Mouse (Mus musculus): ENCODE results near the gene Gys2. TPM values are rescaled to one million over a fixed set of nuclear protein-coding genes. Genes with fewer than 3 reads are reported as not detected.
A peak's percentile ranks its signal among the peaks of the same experiment; 100 is the strongest.
"Not testable (repeated sequence)": the region's sequence is repeated elsewhere in the genome, so short reads cannot be mapped to it uniquely, and the experiment has no call there.

The Gys2 gene
- 0.91 TPM in 1 of 2 replicates, not detected in the other for polyA plus RNA-seq (2015; fragmentation: Nextera tagmentation; extraction: Ambion mirVana)

DNA sequence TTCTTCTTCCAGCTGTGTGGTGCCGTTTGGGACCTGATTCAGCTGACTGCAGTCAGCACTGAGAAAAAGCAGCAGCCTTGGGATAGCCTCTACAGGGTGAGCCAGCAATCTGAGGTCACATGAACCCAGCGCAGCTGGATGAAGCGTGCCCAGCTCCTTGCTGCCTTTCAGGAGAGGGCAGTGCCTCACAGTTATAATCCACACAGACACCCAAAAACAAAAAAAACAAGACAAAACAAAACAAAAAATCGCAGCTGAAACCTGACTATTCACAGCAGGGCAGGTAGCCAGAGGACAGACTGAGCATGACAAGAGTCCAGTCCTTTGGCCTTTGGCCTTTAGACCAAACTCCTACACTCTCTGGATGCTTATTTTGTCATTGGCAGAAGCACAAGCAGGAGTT is at the start of gene Gys2:
TSS of gene Gys2 (minus strand) at position 309 of the 403 bp plus-strand sequence.
- Histone ChIP-seq H3K9ac (ENCODE audit: low read length) (no peak within 1 kb of the TSS), H3K27ac (ENCODE audit: low read length) (no peak within 1 kb of the TSS), H3K9me3 (ENCODE audit: control insufficient read depth, low read length) (no peaks in the 10 kb centered on the region), H3K4me1 (replicated peaks; ENCODE audit: control insufficient read depth, insufficient read depth, low read length) (no peaks in the 10 kb centered on the region), H3K27me3 (ENCODE audit: control insufficient read depth, insufficient read depth, low read depth, low read length) (no peaks in the 10 kb centered on the region), H3K4me3 (ENCODE audit: low read length) (no peak within 1 kb of the TSS), H3K4me2 (ENCODE audit: low read depth, low read length) (no peak within 1 kb of the TSS), H3K36me3 (ENCODE audit: control insufficient read depth, insufficient read depth, low read length) (no peaks in the 10 kb centered on the region)
- WGBS, result 57% methylated on average over 4 of the region's 4 CpGs
- no peak for ATAC-seq (ENCODE audit: low read depth)

DNA sequence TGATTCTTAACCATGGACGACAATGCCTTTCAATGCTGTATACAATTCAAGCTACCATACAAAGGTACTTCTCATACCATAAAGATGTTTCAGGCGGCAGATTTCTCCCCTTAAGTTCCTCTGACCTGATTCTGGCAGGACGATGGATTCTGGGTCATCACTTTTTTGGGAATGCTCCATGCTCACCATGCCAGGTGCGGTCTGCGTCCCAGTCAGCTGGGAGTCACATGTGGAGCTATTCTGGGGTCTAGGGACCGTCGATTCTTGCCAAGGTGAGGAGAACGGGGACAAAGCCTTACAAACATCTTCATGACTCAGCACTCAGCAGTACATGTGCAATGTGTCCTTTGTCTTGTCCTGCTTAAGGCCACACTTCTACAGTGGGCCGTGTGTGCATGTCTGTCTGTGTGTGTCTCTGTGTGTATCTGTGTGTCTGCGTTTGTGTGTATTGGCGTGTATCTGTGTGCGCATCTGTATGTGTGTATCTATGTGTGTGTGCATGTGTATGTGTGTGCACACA is 48.7 kb upstream of the Gys2 start:
- H3K27ac ChIP-seq (ENCODE audit: low read length), result no peak overlapping the region
- H3K36me3 ChIP-seq (ENCODE audit: control insufficient read depth, insufficient read depth, low read length), result no peaks in the 10 kb centered on the region
- H3K9me3 ChIP-seq (ENCODE audit: control insufficient read depth, low read length), result no peaks in the 10 kb centered on the region
- WGBS, result 76% methylated on average over 12 of the region's 12 CpGs
- H3K27me3 ChIP-seq (ENCODE audit: control insufficient read depth, insufficient read depth, low read depth, low read length), result no peaks in the 10 kb centered on the region
- H3K4me3 ChIP-seq (ENCODE audit: low read length), result no peak overlapping the region
- H3K4me1 ChIP-seq (replicated peaks; ENCODE audit: control insufficient read depth, insufficient read depth, low read length), result no peaks in the 10 kb centered on the region
- H3K4me2 ChIP-seq (ENCODE audit: low read depth, low read length), result no peak overlapping the region
- H3K9ac ChIP-seq (ENCODE audit: low read length), result no peak overlapping the region
- no peak for ATAC-seq (ENCODE audit: low read depth)

DNA sequence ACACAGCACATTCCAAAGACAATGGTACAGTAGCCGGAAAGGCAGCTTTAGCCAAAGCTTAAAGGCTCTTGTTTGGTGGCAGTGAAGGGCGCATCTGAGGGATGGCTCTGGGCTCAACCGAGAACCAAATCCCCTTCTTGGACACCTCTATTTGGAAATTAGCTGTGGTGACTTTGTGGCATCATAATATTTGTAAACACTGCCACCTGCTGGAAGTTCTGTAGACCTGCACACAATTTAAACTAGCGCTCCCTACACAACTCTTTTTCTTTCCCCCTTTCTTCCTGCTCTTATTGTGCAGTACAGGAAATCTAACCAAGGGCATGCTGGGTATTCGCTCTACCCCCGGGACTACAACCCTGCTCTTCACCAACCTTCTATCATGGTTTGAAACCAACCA is 46.2 kb upstream of the Gys2 start:
- Histone ChIP-seq H3K27me3 (ENCODE audit: control insufficient read depth, insufficient read depth, low read depth, low read length) (no peaks in the 10 kb centered on the region), H3K4me3 (ENCODE audit: low read length) (no peak overlapping the region), H3K4me2 (ENCODE audit: low read depth, low read length) (no peak overlapping the region), H3K4me1 (replicated peaks; ENCODE audit: control insufficient read depth, insufficient read depth, low read length) (no peaks in the 10 kb centered on the region), H3K9me3 (ENCODE audit: control insufficient read depth, low read length) (no peaks in the 10 kb centered on the region), H3K36me3 (ENCODE audit: control insufficient read depth, insufficient read depth, low read length) (no peaks in the 10 kb centered on the region), H3K9ac (ENCODE audit: low read length) (no peak overlapping the region), H3K27ac (ENCODE audit: low read length) (no peak overlapping the region)
- ATAC-seq (ENCODE audit: low read depth), result 0 out of 2 replicates have a peak, but pooled peaks have one; percentile 33
- 3% methylated on average over 6 of the region's 6 CpGs for WGBS

DNA sequence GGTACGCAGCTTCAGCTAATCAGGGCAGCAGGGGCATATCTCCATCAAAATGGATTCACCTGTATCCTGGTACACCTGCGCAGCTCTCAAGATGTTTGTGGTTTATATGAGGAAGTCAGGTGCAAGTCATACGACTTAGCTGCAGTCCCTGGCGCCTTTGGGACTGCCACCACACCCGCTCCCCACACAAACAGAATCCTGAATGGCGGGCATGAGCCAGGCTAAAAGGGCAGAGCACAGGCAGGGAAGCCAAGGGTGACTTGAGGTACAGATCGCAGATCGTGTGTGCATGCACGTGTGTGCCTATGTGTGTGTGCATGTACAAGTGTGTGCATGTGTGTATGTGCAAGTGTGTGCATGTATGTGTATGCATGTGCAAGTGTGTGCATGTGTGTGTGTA is 42.5 kb upstream of the Gys2 start:
- H3K27ac ChIP-seq (ENCODE audit: low read length); H3K36me3 ChIP-seq (ENCODE audit: control insufficient read depth, insufficient read depth, low read length); H3K9ac ChIP-seq (ENCODE audit: low read length); H3K4me1 ChIP-seq (replicated peaks; ENCODE audit: control insufficient read depth, insufficient read depth, low read length); H3K9me3 ChIP-seq (ENCODE audit: control insufficient read depth, low read length); ATAC-seq (ENCODE audit: low read depth); H3K4me3 ChIP-seq (ENCODE audit: low read length); H3K27me3 ChIP-seq (ENCODE audit: control insufficient read depth, insufficient read depth, low read depth, low read length); H3K4me2 ChIP-seq (ENCODE audit: low read depth, low read length): not testable (repeated sequence)
- 64% methylated on average over 8 of the region's 9 CpGs for WGBS

DNA sequence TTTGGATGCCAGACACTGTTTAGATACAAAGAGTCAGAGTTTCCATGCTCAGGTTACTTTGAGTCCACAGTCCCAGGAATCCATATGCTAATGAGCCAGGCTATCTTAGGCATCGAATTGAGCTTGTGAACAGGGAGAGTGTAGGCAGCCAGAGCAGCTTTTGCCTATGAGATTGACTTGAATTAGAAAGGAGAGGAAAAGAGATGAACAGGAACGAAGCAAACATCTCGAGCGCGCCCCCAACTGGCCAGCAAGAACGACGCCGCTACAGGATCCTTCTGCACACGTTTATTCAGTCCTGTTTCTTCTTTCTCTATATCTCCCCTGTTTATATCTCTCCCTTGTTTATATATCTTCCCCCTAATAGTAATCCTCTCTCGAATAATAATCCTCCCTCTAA is 42.0 kb upstream of the Gys2 start:
- no peak for ATAC-seq (ENCODE audit: low read depth)
- no peak overlapping the region for H3K4me3 ChIP-seq (ENCODE audit: low read length)
- 6% methylated on average over 10 of the region's 10 CpGs for WGBS
- H3K36me3 ChIP-seq (ENCODE audit: control insufficient read depth, insufficient read depth, low read length), result no peaks in the 10 kb centered on the region
- H3K9me3 ChIP-seq (ENCODE audit: control insufficient read depth, low read length), result no peaks in the 10 kb centered on the region
- H3K4me1 ChIP-seq (replicated peaks; ENCODE audit: control insufficient read depth, insufficient read depth, low read length), result no peaks in the 10 kb centered on the region
- no peak overlapping the region for H3K4me2 ChIP-seq (ENCODE audit: low read depth, low read length)
- H3K9ac ChIP-seq (ENCODE audit: low read length), result no peak overlapping the region
- no peak overlapping the region for H3K27ac ChIP-seq (ENCODE audit: low read length)
- H3K27me3 ChIP-seq (ENCODE audit: control insufficient read depth, insufficient read depth, low read depth, low read length), result no peaks in the 10 kb centered on the region; the same call in 1 of the 2 replicates

DNA sequence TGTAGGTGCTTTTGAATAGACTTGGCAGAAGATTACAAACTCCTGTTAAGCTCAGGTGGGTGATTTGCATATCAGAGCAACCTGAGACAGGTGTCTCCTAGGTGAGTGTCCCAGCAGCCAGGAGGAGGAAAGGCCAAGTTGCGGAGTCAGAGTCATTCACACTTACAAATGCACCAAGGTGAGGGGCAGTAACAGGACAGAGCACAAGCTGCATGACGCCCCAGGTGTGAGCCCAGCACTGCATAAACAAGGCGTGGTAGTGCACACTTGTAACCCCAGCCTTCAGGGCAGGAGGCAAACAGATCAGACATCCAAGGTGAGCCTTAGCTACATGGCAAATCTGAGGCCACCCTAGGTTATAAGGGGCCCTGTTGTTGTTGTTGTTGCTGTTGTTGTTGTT is 40.0 kb upstream of the Gys2 start:
- H3K9me3 ChIP-seq (ENCODE audit: control insufficient read depth, low read length), result no peaks in the 10 kb centered on the region
- no peak overlapping the region for H3K27ac ChIP-seq (ENCODE audit: low read length)
- 23% methylated on average over 3 of the region's 3 CpGs for WGBS
- H3K36me3 ChIP-seq (ENCODE audit: control insufficient read depth, insufficient read depth, low read length), result no peaks in the 10 kb centered on the region
- H3K27me3 ChIP-seq (ENCODE audit: control insufficient read depth, insufficient read depth, low read depth, low read length), result no peaks in the 10 kb centered on the region; the same call in 1 of the 2 replicates
- no peak overlapping the region for H3K9ac ChIP-seq (ENCODE audit: low read length)
- ATAC-seq (ENCODE audit: low read depth), result no peak
- H3K4me1 ChIP-seq (replicated peaks; ENCODE audit: control insufficient read depth, insufficient read depth, low read length), result peaks cover 5% of the 10 kb centered on the region
- no peak overlapping the region for H3K4me2 ChIP-seq (ENCODE audit: low read depth, low read length)
- H3K4me3 ChIP-seq (ENCODE audit: low read length), result no peak overlapping the region

DNA sequence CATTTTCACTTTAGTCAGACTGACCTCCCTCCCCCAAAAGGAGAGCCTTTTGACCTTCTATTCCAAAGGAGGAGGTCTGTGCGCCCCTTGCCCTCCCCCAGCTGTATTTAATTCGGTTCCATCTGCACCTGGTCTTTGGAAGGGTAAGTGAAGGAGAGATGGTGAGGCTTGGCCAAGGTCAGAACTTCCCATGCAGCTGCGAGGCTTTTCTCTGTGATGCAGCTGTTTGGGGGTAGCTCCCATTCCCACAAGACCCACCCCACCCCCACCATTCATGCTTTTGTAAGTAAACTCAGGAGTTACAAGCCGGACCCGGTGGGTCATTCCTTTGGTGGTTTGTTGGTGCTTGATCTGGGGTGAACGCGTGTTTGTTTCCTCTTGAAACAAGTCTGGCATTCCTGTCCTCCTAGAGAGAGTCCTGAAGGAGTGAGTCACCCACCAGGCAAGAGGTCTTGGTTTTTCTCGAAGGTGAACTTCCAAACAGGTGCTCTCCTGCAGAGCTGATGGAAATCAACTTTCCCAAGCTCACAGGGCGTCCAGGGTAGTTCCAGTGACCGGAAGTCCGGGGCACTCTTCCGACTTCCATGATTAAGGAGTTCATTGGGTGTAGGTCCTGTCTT is 38.7 kb upstream of the Gys2 start:
- H3K27me3 ChIP-seq (ENCODE audit: control insufficient read depth, insufficient read depth, low read depth, low read length), result no peaks in the 10 kb centered on the region; the same call in 1 of the 2 replicates
- ATAC-seq (ENCODE audit: low read depth), result no peak
- peaks cover 10% of the 10 kb centered on the region for H3K4me1 ChIP-seq (replicated peaks; ENCODE audit: control insufficient read depth, insufficient read depth, low read length)
- WGBS, result 25% methylated on average over 12 of the region's 12 CpGs
- no peak overlapping the region for H3K9ac ChIP-seq (ENCODE audit: low read length)
- H3K4me3 ChIP-seq (ENCODE audit: low read length), result no peak overlapping the region
- H3K36me3 ChIP-seq (ENCODE audit: control insufficient read depth, insufficient read depth, low read length), result no peaks in the 10 kb centered on the region
- no peak overlapping the region for H3K4me2 ChIP-seq (ENCODE audit: low read depth, low read length)
- no peak overlapping the region for H3K27ac ChIP-seq (ENCODE audit: low read length)
- H3K9me3 ChIP-seq (ENCODE audit: control insufficient read depth, low read length), result no peaks in the 10 kb centered on the region

DNA sequence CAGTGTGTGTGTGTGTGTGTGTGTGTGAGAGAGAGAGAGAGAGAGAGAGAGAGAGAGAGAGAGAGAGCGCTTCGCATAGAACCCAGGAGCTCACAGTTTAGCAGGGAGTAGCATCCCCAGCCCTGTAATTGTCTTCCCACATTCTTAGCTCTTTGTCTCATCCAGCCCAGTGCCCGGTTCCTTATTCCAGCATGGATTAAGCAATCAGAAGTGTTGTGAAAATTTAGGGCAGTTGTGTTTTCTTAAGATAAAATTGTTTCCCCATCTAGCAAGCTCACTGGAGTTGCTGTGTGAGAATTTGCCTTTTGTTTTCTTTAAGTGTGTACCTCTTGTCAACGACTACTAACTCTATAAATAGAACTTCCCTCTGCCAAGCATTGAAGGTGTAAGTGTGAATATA is 35.8 kb upstream of the Gys2 start:
- Histone ChIP-seq H3K4me1 (replicated peaks; ENCODE audit: control insufficient read depth, insufficient read depth, low read length) (peaks cover 11% of the 10 kb centered on the region), H3K9me3 (ENCODE audit: control insufficient read depth, low read length) (no peaks in the 10 kb centered on the region), H3K4me2 (ENCODE audit: low read depth, low read length) (no peak overlapping the region), H3K27ac (ENCODE audit: low read length) (no peak overlapping the region), H3K36me3 (ENCODE audit: control insufficient read depth, insufficient read depth, low read length) (no peaks in the 10 kb centered on the region), H3K27me3 (ENCODE audit: control insufficient read depth, insufficient read depth, low read depth, low read length) (no peaks in the 10 kb centered on the region; the same call in 1 of the 2 replicates), H3K4me3 (ENCODE audit: low read length) (no peak overlapping the region), H3K9ac (ENCODE audit: low read length) (no peak overlapping the region)
- 42% methylated on average over 4 of the region's 4 CpGs for whole genome bisulfite sequencing
- no peak for ATAC-seq (ENCODE audit: low read depth)

DNA sequence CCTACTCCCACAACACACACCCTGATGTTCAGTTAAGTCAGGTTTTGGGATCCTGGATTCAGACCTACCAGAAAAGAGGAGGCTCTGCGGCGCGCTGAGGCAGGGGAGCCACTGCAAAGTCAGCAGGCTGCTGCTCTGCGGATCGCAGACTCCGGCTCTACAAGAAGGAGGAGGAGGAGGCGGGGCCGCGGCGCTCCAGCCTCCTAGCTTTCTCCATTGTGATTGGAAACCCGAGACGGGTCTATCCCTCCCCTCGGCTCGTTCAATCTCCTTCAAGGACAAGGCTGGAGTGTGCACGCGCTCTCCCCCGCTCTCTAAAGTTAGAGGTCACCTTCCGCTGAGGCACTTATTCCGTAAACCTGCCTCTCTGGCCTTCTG is 34.9 kb upstream of the Gys2 start, which contains the start of gene Ldhb:
TSS of gene Ldhb (minus strand) at position 173 of the 378 bp plus-strand sequence.
- H3K27ac ChIP-seq (ENCODE audit: low read length), result peak within 1 kb of the TSS; percentile 56
- peak; percentile 99 for ATAC-seq (ENCODE audit: low read depth)
- H3K4me3 ChIP-seq (ENCODE audit: low read length), result peak within 1 kb of the TSS; percentile 55
- H3K36me3 ChIP-seq (ENCODE audit: control insufficient read depth, insufficient read depth, low read length), result no peaks in the 10 kb centered on the region
- no peaks in the 10 kb centered on the region for H3K9me3 ChIP-seq (ENCODE audit: control insufficient read depth, low read length)
- H3K27me3 ChIP-seq (ENCODE audit: control insufficient read depth, insufficient read depth, low read depth, low read length), result no peaks in the 10 kb centered on the region; the same call in 1 of the 2 replicates
- H3K9ac ChIP-seq (ENCODE audit: low read length), result peak within 1 kb of the TSS; percentile 70
- under 1% methylated on average over 19 of the region's 19 CpGs for WGBS
- H3K4me1 ChIP-seq (replicated peaks; ENCODE audit: control insufficient read depth, insufficient read depth, low read length), result peaks cover 11% of the 10 kb centered on the region
- H3K4me2 ChIP-seq (ENCODE audit: low read depth, low read length), result peak within 1 kb of the TSS; percentile 84
